Mouse (Mus musculus) bone marrow, adult 2 months (tissue): Measurements from ENCODE around the gene S100a1.

ENCODE experiments used
- CTCF ChIP-seq: fragments of 200-500 bp; IDR thresholded peaks from 2 replicates; pipeline ENCODE4 v1.5.1; 2011; ENCODE audit warnings: low read length, control low read depth; ENCODE audit not compliant: control insufficient read depth, insufficient read depth
- POLR2A ChIP-seq: fragments of 200-500 bp; IDR thresholded peaks from 2 replicates; pipeline ENCODE4 v1.6.1; 2011; ENCODE audit warnings: low read depth, mild to moderate bottlenecking, control low read depth, low read length, borderline replicate concordance; ENCODE audit not compliant: control insufficient read depth

- no peak for TF ChIP-seq CTCF
- peak; percentile 64; the same call in 1 of the 2 replicates for TF ChIP-seq POLR2A
Observed at GRCm38 (mm10) chr3:90508950-90509746, 5.0 kb downstream of the S100a1 start, which contains the start of gene Chtop.
